Mouse (Mus musculus) monocyte, adult 5-6 weeks (primary cell): ENCODE measurements around the gene Xpo4. TPM values are rescaled to one million over a fixed set of nuclear protein-coding genes. Genes with fewer than 3 reads are reported as not detected.

Experiments used
- total RNA-seq: library from RNA; stranded (forward); fragments of 200-1000, 200-491, 200-594 nt; gene quantifications from 3 replicates; pipeline ENCODE4 v1.2.3, GENCODE M21; 2017

The Xpo4 gene
- total RNA-seq, 1 experiment from 2014 or later: 34.4 TPM

Other genes starting within 250 kb of the Xpo4 start
- 2.7 to 9.5 TPM (median 3.3 TPM) in 3 replicates for gene Ift88, start 241.4 kb downstream of the Xpo4 start, total RNA-seq
- gene Il17d, start 140.7 kb downstream of the Xpo4 start, total RNA-seq: not detected in 3 replicates
- 6.9 to 17.5 TPM (median 7.5 TPM) in 3 replicates for gene Eef1akmt1, start 93.8 kb downstream of the Xpo4 start, total RNA-seq
- 0.58 TPM in 1 of 3 replicates, not detected in the others for gene Gm49361, start 80.7 kb upstream of the Xpo4 start, total RNA-seq
- gene Lats2, start 93.0 kb upstream of the Xpo4 start, total RNA-seq: 68.5 to 76.5 TPM (median 75.4 TPM) in 3 replicates
- 24.4 to 33.4 TPM (median 31.7 TPM) in 3 replicates for gene Sap18, start 132.8 kb upstream of the Xpo4 start, total RNA-seq
- gene Ska3, start 160.8 kb upstream of the Xpo4 start, total RNA-seq: 0.53 to 4.5 TPM (median 0.97 TPM) in 3 replicates
- 28.3 to 83.7 TPM (median 43.6 TPM) in 3 replicates for gene Mrpl57, start 160.8 kb upstream of the Xpo4 start, total RNA-seq
- gene Zdhhc20, start 224.8 kb upstream of the Xpo4 start, total RNA-seq: 99.2 to 138 TPM (median 128 TPM) in 3 replicates